In the genomic region with DNA sequence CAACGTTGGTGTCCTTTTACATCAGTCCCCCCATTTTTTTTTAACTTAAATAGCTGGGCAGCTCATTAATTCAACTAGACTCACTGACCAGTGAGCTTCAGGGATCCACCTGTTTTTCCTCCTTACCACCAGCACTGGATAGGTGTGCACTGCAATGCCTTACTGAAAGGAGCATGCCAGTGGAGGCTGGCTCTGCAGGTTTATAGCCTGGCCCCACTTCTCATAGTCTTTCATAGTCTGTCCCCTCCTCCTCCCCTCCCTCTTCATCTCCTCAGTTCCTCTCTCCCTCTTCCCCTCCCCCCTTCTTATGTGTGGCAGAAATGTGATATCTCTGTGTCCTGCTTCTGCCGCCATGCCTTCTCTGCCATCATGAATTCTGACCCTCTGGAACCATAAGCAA, we compare ENCODE assay signal across 27 mouse cellular contexts.
DNase-seq lines count a peak whose midpoint lies in the region; ATAC-seq and TF ChIP-seq lines count a peak whose summit lies in the region.
"Had no signal": no experiment of that assay in that cellular context is flagged by ENCODE, and none has a peak within 500 bp of the region (broad histone marks: within the 10 kb centered on the region; RNA-seq: fewer than 3 reads in every experiment).

No protein-coding gene starts in this region.

- H3K9me3 ChIP-seq in heart, embryonic 12.5 days (replicated peaks): peaks cover 9% of the 10 kb centered on the region
- peaks cover 3% of the 10 kb centered on the region; the same call in 1 of the 2 replicates for H3K9me3 ChIP-seq in liver, embryonic 11.5 days (ENCODE audit: control insufficient read depth, low read length)
- H3K9me3 ChIP-seq in G1E (replicated peaks): peaks cover 6% of the 10 kb centered on the region; the same call in 1 of the 2 replicates

- DNase-seq in heart, adult 11 months: peak; percentile 53
- DNase-seq in liver, embryonic 11.5 days (ENCODE audit: low spot score): no peak
- DNase-seq in liver (no peak), 416B (ENCODE audit: low read depth) (peak; percentile 48), G1E (ENCODE audit: low spot score) (peak; percentile 11)
- no peak for DNase-seq in cerebellum, adult 11 months
- no peak for DNase-seq in kidney, postnatal 14 days
- DNase-seq: adrenal gland, adult 2 months; adrenal gland, postnatal 10 days; adrenal gland, postnatal 25 days; B cell, adult 2 months; cerebellum, adult 11-12 months; cerebellum, adult 2 months; cerebellum, adult 9-10 months; cerebellum, postnatal 10 days; cerebellum, postnatal 25 days; embryo, embryonic 11 days had no signal

- no peak overlapping the region for H3K4me2 ChIP-seq in heart, embryonic 12.5 days
- no peak overlapping the region for H3K4me2 ChIP-seq in liver, embryonic 11.5 days
- H3K4me2 ChIP-seq: embryonic facial prominence, embryonic 12.5 days; embryonic facial prominence, embryonic 15.5 days; forebrain, embryonic 12.5 days had no signal

- H3K4me1 ChIP-seq in heart, embryonic 12.5 days (replicated peaks): peaks cover 3% of the 10 kb centered on the region
- H3K4me1 ChIP-seq in liver, embryonic 11.5 days (replicated peaks; ENCODE audit: control insufficient read depth, insufficient read depth, low read length): peaks cover 22% of the 10 kb centered on the region
- H3K4me1 ChIP-seq in G1E (ENCODE audit: insufficient read depth, low read depth, low read length): peaks cover 82% of the 10 kb centered on the region
- H3K4me1 ChIP-seq: embryonic facial prominence, embryonic 15.5 days had no signal

- WGBS in heart, embryonic 12.5 days: 65% methylated on average over 2 of the region's 2 CpGs
- 52% methylated on average over 2 of the region's 2 CpGs for whole genome bisulfite sequencing in liver, embryonic 11.5 days

- H3K9ac ChIP-seq in heart, embryonic 12.5 days: no peak overlapping the region
- H3K9ac ChIP-seq in liver, embryonic 11.5 days (ENCODE audit: low read depth, low read length): no peak overlapping the region
- H3K9ac ChIP-seq: embryonic facial prominence, embryonic 12.5 days; embryonic facial prominence, embryonic 15.5 days; forebrain, embryonic 12.5 days had no signal

- H3K36me3 ChIP-seq in heart, embryonic 12.5 days: peaks cover 9% of the 10 kb centered on the region
- peaks cover 3% of the 10 kb centered on the region; the same call in 1 of the 2 replicates for H3K36me3 ChIP-seq in liver, embryonic 11.5 days (ENCODE audit: control insufficient read depth, insufficient read depth, low read length)
- peaks cover 30% of the 10 kb centered on the region for H3K36me3 ChIP-seq in G1E (replicated peaks)

- TF ChIP-seq CTCF in G1E (IDR thresholded peaks at IDR 0.05; ENCODE audit: low read depth, low read length): no peak

- H3K27ac ChIP-seq in heart, embryonic 12.5 days (ENCODE audit: poor library complexity, severe bottlenecking): no peak overlapping the region
- no peak overlapping the region for H3K27ac ChIP-seq in liver, embryonic 11.5 days (ENCODE audit: low read depth, low read length)
- H3K27ac ChIP-seq: embryonic facial prominence, embryonic 12.5 days; embryonic facial prominence, embryonic 15.5 days; forebrain, embryonic 10.5 days; forebrain, embryonic 12.5 days had no signal

- no peaks in the 10 kb centered on the region for H3K27me3 ChIP-seq in heart, embryonic 12.5 days (replicated peaks)
- no peaks in the 10 kb centered on the region for H3K27me3 ChIP-seq in liver, embryonic 11.5 days (replicated peaks; ENCODE audit: control insufficient read depth, insufficient read depth, low read length)
- H3K27me3 ChIP-seq in G1E (ENCODE audit: insufficient read depth, low read length): no peaks in the 10 kb centered on the region
- H3K27me3 ChIP-seq: CH12.LX; embryonic facial prominence, embryonic 12.5 days; embryonic facial prominence, embryonic 15.5 days; forebrain, embryonic 12.5 days had no signal

- ATAC-seq in heart, embryonic 12.5 days (ENCODE audit: insufficient number of reproducible peaks, low FRiP score): no peak
- 0 out of 2 replicates have a peak, but pooled peaks have one; percentile 27 for ATAC-seq in liver, embryonic 11.5 days (replicated peaks; ENCODE audit: low FRiP score)
- ATAC-seq in G1E (ENCODE audit: extremely low read depth, insufficient number of reproducible peaks, low FRiP score, poor library complexity, severe bottlenecking): 0 out of 2 replicates have a peak, but pooled peaks have one; percentile 6
- ATAC-seq: CD4-positive, CD25-positive, alpha-beta regulatory T cell, adult 4 months; forebrain, embryonic 14.5 days; forebrain, embryonic 16.5 days had no signal

- no peak overlapping the region for H3K4me3 ChIP-seq in heart, embryonic 12.5 days
- no peak overlapping the region for H3K4me3 ChIP-seq in liver, embryonic 11.5 days (ENCODE audit: low read depth, low read length)
- H3K4me3 ChIP-seq in G1E (ENCODE audit: low read depth, low read length): no peak overlapping the region
- H3K4me3 ChIP-seq: embryonic facial prominence, embryonic 12.5 days; embryonic facial prominence, embryonic 15.5 days; erythroblast, embryonic 14.5 days; forebrain, embryonic 10.5 days; forebrain, embryonic 12.5 days had no signal

Comparison
In these comparisons a context has a peak if more than half of its experiments do, and no peak if none do; other contexts are left out.
1. DNase-seq: peak in heart, adult 11 months (single experiment), 416B (single experiment) and G1E (single experiment); none in liver, embryonic 11.5 days (single experiment), liver (single experiment), cerebellum, adult 11 months (single experiment) and kidney, postnatal 14 days (single experiment).